Mouse (Mus musculus): Measurements from ENCODE around the gene Parp8.

- TF ChIP-seq CTCF (IDR thresholded peaks at IDR 0.05; ENCODE audit: low read depth) (no peak), EP300 (IDR thresholded peaks at IDR 0.05; ENCODE audit: low read depth) (no peak)
Observed at GRCm38 (mm10) chr13:117036277-117036676, 10.9 kb upstream of the Parp8 start.
